Mouse (Mus musculus) testis, postnatal 10 days (tissue): Measurements from ENCODE around the gene Ctsf.
"Not testable (repeated sequence)": the region's sequence is repeated elsewhere in the genome, so short reads cannot be mapped to it uniquely, and the experiment has no call there.

Experiments used
- DNase-seq: peaks from one replicate; pipeline ENCODE4 v3.0.0; 2021; ENCODE audit warnings: low spot score

Ctsf gene

GRCm38 (mm10) chr19:4854552-4855469 lies at the start of gene Ctsf:
Ctsf (plus strand) TSS chr19:4855130.
- peak; percentile 89 for DNase-seq

DNA sequence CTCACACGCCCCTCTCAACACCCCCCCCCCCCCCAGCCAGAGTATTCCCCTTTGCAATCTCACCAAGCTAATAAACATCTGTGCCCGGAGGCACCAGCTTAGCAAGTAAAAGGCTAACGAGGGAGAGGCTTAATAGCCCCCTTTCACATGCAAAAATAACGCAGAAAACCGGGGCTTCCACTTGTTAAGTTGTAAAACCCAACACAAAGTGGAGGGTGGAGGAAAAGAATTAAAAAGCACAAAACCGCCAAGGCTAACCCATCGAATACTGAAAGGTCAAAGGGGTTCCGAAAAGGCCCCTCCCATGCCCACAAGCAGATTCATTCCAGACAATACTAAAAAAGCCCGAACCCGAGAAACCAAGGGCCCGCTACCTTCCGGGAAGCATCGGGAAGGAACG lies 44.6 kb upstream of the Ctsf start:
- no peak for DNase-seq

DNA sequence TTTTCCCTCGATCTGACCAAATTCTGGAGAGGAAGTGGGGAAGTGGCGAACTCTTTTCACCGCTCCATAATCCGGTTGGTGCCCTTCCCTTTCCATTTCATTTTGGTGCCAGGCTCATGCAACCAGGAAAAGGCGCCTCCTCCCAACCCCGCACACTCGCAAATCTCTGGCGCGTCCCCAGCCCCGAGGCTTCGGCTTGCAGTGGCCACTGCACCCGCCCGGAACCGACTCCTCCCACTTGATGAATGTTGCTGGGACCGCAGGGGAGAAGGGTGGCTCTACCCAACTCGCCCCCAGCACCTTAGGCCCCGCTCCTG lies 44.2 kb upstream of the Ctsf start:
- DNase-seq: no peak

DNA sequence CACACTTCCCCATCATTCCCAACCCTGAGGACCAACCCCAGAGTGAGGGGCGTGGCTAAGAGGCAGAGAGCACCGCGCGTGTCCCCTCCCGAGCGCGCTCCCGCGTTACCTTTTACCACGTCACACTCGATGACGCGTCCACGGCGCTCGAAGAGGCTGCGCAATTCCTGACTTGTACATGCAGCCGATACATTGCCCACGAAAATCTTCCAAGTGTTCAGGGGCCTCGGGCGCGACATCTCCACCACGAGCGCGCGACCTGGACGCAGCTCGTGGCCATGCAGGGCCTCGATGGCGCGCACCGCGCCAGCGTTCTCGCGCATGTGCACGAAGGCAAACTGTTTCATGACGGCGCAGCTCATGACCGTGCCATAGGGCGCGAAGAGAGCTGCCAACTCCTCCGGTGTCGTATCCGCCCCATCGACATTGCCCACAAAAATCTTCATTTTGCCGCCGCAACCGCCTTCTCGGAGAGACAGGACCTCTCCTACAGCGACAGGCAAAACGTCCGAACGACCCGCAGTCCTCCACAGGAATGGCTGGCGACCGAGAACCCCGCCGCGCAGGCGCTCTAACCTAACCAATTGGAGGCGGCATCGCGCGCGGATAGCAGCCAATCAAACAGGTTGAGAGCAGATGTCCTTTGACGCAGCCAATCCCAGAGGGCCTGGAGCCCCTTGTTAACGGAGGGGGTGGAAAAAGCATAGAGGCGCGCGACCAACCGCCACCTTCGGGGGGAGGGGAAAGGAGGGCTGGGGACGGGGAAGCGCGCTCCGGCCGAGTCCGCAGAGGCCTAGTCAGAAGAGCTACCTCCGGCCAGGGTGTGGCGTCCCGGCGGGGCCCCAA lies 43.6 kb upstream of the Ctsf start, which contains the start of the genes Gm21992 and Rbm14:
Gm21992 (minus strand) TSS at position 550 of the 846 bp plus-strand sequence.
Rbm14 (minus strand) TSS at position 572 of the 846 bp plus-strand sequence.
- peak; percentile 97 for DNase-seq

- DNase-seq: no peak
Observed at GRCm38 (mm10) chr19:4811909-4812242, 43.1 kb upstream of the Ctsf start.

DNA sequence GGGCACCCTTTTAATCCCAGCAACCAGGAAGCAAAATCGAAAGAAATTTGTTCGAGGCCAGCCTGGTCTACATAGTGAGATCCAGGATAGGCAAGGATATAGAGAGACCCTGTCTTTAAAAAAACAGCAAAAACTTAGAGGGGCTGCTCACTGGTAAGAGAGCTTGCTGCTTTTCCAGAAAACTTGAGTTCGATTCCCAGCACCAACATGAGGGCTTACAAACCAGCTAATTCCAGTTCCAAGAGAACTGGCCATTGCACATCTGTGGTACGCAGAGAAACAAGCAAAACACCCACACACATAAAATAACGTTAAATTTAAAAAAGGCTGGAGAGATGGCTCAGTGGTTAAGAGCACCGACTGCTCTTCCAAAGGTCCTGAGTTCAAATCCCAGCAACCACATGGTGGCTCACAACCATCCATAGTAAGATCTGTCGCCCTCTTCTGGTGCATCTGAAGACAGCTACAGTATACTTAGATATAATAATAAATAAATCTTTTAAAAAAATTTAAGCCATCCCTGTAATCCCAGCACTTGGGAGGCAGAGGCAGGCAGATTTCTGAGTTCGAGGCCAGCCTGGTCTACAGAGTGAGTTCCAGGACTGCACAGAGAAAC lies 42.5 kb upstream of the Ctsf start:
- not testable (repeated sequence) for DNase-seq

DNA sequence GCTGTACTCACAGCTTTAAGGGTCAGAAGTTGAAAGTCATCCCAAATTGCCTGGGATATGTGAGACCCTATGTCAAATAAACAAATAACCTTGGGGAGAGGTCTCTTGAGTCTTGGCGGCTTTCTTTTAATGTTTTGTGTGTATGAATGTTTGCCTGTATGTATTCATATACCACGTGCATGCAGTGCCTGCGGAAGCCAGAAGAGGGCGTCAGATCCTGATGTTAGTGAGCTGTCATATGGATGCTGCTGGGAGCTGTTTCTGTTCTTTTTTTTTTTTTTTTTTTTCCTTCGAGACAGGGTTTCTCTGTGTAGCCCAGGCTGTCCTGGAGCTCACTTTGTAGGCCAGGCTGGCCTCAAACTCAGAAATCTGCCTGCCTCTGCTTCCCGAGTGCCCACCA lies 41.9 kb upstream of the Ctsf start:
- peak; percentile 71 for DNase-seq

GRCm38 (mm10) chr19:4817182-4817835 lies 37.6 kb upstream of the Ctsf start:
- DNase-seq: no peak

- peak; percentile 73 for DNase-seq
Observed at GRCm38 (mm10) chr19:4820678-4821303, 34.1 kb upstream of the Ctsf start.

DNA sequence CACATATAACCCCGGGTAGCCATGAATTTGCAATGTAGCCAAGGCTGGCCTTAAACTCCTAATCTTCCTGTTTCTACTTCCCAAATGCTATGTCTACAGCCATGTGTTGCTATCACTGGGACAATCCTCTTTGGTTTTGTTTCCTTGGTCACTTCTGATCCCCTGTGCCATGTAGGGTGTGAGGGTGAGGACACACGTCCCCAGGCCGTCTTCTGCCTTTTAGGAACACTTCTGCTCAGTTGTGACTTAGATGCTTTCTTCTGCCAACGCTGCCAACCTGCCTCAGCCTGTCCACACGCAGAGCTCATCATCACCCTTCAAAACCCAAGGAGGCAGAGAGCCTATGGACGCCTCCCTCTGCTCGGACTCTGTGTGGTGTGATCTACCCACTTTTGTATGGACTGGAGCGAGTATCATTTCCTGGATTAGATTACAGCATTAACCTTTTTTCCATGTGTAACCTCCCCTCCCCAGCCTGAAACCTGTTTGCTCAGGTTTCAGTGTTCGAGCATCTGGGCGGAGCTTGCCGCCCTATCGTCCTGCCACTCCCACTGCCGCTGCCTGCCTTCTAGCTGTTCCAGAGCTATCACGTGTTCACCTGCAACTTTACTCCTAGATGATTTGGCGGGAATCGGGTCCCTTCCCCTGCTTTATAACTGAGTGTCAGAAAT lies 26.4 kb upstream of the Ctsf start:
- DNase-seq: no peak

GRCm38 (mm10) chr19:4829156-4829555 lies 25.8 kb upstream of the Ctsf start:
- no peak for DNase-seq

DNA sequence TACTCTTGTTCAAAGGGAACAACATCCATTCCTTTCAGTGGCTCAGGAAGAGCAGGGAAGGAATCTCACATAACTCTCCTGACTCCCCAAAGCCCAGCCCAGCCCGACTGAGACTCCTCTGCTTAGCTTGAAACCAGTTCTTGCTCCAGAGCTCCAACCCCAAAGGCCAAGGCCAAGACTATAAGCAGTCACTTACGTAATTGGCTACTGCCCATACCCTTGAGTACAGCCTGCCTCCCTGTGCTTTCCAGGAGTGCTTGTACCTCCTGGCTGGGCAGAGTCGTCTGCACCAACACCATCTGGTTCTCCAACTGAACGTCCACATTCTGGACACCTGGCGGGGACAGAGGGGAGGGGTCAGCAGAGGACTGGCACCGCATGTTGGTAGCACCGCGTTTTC lies 21.0 kb upstream of the Ctsf start:
- DNase-seq: no peak

GRCm38 (mm10) chr19:4836096-4836495 lies 18.8 kb upstream of the Ctsf start:
- DNase-seq: no peak

- DNase-seq: no peak
Observed at GRCm38 (mm10) chr19:4837049-4837448, 17.9 kb upstream of the Ctsf start.

GRCm38 (mm10) chr19:4838526-4839140 lies 16.3 kb upstream of the Ctsf start:
- DNase-seq: no peak

- DNase-seq: peak; percentile 97
Observed at GRCm38 (mm10) chr19:4839149-4839548, 15.8 kb upstream of the Ctsf start, which contains the start of the genes Ccs and Ccdc87. Ccs (minus strand) TSS chr19:4839332. Ccdc87 (plus strand) TSS chr19:4839366.

- DNase-seq: no peak
Observed at GRCm38 (mm10) chr19:4840848-4841247, 14.1 kb upstream of the Ctsf start.

DNA sequence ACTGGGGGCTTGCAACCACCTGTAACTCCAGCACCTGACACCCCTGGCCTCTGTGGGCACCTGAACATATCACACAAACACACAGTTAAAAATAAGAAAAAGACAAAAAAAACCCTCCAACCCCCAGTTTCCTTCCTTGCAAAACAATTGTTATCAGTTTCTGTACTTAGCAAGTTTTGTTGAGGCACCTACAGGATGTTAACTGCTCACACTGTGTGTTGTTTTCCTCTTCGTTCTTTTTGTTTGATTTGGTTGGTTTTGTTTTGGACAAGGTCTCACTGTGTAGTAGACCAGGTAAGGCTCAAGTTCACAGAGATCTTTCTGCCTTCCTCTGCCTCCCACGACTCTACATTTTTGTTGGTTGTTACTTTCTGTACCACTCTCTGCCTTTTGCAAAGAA lies 12.3 kb upstream of the Ctsf start:
- DNase-seq: no peak

- DNase-seq: no peak
Observed at GRCm38 (mm10) chr19:4845846-4846245, 9.1 kb upstream of the Ctsf start.

GRCm38 (mm10) chr19:4847490-4847889 lies 7.4 kb upstream of the Ctsf start:
- DNase-seq: no peak
